Mouse (Mus musculus) macrophage (primary cell): ENCODE measurements around the gene Ripor3. TPM values are rescaled to one million over a fixed set of nuclear protein-coding genes. Genes with fewer than 3 reads are reported as not detected.

ENCODE experiments used
- H3K27ac ChIP-seq: fragments of 350-480 bp; formaldehyde crosslinking; 2 replicates; pipeline ENCODE4 v1.9.0; 2021
- H3K36me3 ChIP-seq: fragments of 350-480 bp; formaldehyde crosslinking; 2 replicates; pipeline ENCODE4 v1.9.0; 2021; ENCODE audit errors: inconsistent target
- H3K4me3 ChIP-seq: fragments of 350-480 bp; formaldehyde crosslinking; 2 replicates; pipeline ENCODE4 v1.9.0; 2021; ENCODE audit errors: inconsistent target
- H3K79me2 ChIP-seq: fragments of 350-480 bp; formaldehyde crosslinking; 2 replicates; pipeline ENCODE4 v1.9.0; 2021; ENCODE audit errors: inconsistent target
- whole genome bisulfite sequencing: methylation state at CpG from one replicate; pipeline ENCODE4 v1.1.7; 2026; ENCODE audit warnings: inconsistent platforms; ENCODE audit not compliant: missing documents; 5-methylcytosine and 5-hydroxymethylcytosine counted together
- polyA plus RNA-seq: library from polyadenylated mRNA; stranded (reverse); fragments of 250-400 nt; gene quantifications from 3 replicates; pipeline ENCODE4 v1.2.4, GENCODE M21; 2018; ENCODE audit warnings: inconsistent platforms

Gene Ripor3
- polyA plus RNA-seq, 1 experiment from 2014 or later = not detected

GRCm38 (mm10) chr2:168045357-168045756 is 34.9 kb upstream of the Ripor3 start:
- H3K36me3 ChIP-seq = no peaks in the 10 kb centered on the region
- 96% methylated on average over 13 of the region's 13 CpGs for whole genome bisulfite sequencing
- no peak overlapping the region for H3K27ac ChIP-seq

GRCm38 (mm10) chr2:168044681-168045287 is 34.4 kb upstream of the Ripor3 start:
- Histone ChIP-seq H3K4me3 (no peak overlapping the region), H3K79me2 (no peaks in the 10 kb centered on the region), H3K36me3 (no peaks in the 10 kb centered on the region), H3K27ac (no peak overlapping the region)
- 93% methylated on average over 9 of the region's 10 CpGs for WGBS

More at GRCm38 (mm10) chr2:168045357-168045756, 34.9 kb upstream of the Ripor3 start:
- no peak overlapping the region for H3K4me3 ChIP-seq
- H3K79me2 ChIP-seq = no peaks in the 10 kb centered on the region

- WGBS = 99% methylated on average over 6 of the region's 6 CpGs
- H3K4me3 ChIP-seq = no peak overlapping the region
- no peaks in the 10 kb centered on the region for H3K36me3 ChIP-seq
- H3K79me2 ChIP-seq = no peaks in the 10 kb centered on the region
- H3K27ac ChIP-seq = no peak overlapping the region
Observed at GRCm38 (mm10) chr2:168042019-168042418, 31.6 kb upstream of the Ripor3 start.

GRCm38 (mm10) chr2:168040751-168041150 is 30.3 kb upstream of the Ripor3 start:
- H3K79me2 ChIP-seq = no peaks in the 10 kb centered on the region
- WGBS = 89% methylated on average over 3 of the region's 3 CpGs
- H3K36me3 ChIP-seq = no peaks in the 10 kb centered on the region
- no peak overlapping the region for H3K4me3 ChIP-seq
- no peak overlapping the region for H3K27ac ChIP-seq

- Histone ChIP-seq H3K27ac (no peak overlapping the region), H3K79me2 (no peaks in the 10 kb centered on the region), H3K36me3 (no peaks in the 10 kb centered on the region), H3K4me3 (no peak overlapping the region)
- WGBS = 69% methylated on average over 3 of the region's 3 CpGs
Observed at GRCm38 (mm10) chr2:168037063-168037462, 26.6 kb upstream of the Ripor3 start.

GRCm38 (mm10) chr2:168035907-168036306 is 25.5 kb upstream of the Ripor3 start:
- Histone ChIP-seq H3K36me3 (no peaks in the 10 kb centered on the region), H3K4me3 (no peak overlapping the region), H3K79me2 (no peaks in the 10 kb centered on the region), H3K27ac (no peak overlapping the region)
- WGBS = 98% methylated on average over 6 of the region's 6 CpGs

GRCm38 (mm10) chr2:168033905-168034304 is 23.5 kb upstream of the Ripor3 start:
- Histone ChIP-seq H3K27ac (no peak overlapping the region), H3K36me3 (no peaks in the 10 kb centered on the region), H3K4me3 (no peak overlapping the region), H3K79me2 (no peaks in the 10 kb centered on the region)
- 88% methylated on average over 10 of the region's 10 CpGs for WGBS

- H3K27ac ChIP-seq = no peak overlapping the region
- H3K79me2 ChIP-seq = no peaks in the 10 kb centered on the region
- 84% methylated on average over 2 of the region's 2 CpGs for WGBS
- no peak overlapping the region for H3K4me3 ChIP-seq
- H3K36me3 ChIP-seq = no peaks in the 10 kb centered on the region
Observed at GRCm38 (mm10) chr2:168031842-168032241, 21.4 kb upstream of the Ripor3 start.

GRCm38 (mm10) chr2:168028376-168028775 is 18.0 kb upstream of the Ripor3 start:
- Histone ChIP-seq H3K36me3 (no peaks in the 10 kb centered on the region), H3K4me3 (no peak overlapping the region), H3K27ac (no peak overlapping the region), H3K79me2 (no peaks in the 10 kb centered on the region)
- WGBS = 88% methylated on average over 3 of the region's 3 CpGs

- no peak overlapping the region for H3K4me3 ChIP-seq
- no peak overlapping the region for H3K27ac ChIP-seq
- H3K36me3 ChIP-seq = no peaks in the 10 kb centered on the region
- no peaks in the 10 kb centered on the region for H3K79me2 ChIP-seq
- 38% methylated on average over 2 of the region's 3 CpGs for WGBS
Observed at GRCm38 (mm10) chr2:168026467-168026866, 16.0 kb upstream of the Ripor3 start.

GRCm38 (mm10) chr2:168025882-168026281 is 15.5 kb upstream of the Ripor3 start:
- Histone ChIP-seq H3K79me2 (no peaks in the 10 kb centered on the region), H3K4me3 (no peak overlapping the region), H3K36me3 (no peaks in the 10 kb centered on the region), H3K27ac (no peak overlapping the region)
- 87% methylated on average over 8 of the region's 8 CpGs for WGBS

GRCm38 (mm10) chr2:168025174-168025573 is 14.8 kb upstream of the Ripor3 start:
- WGBS = 91% methylated on average over 12 of the region's 12 CpGs
- H3K27ac ChIP-seq = no peak overlapping the region
- no peaks in the 10 kb centered on the region for H3K36me3 ChIP-seq
- no peak overlapping the region for H3K4me3 ChIP-seq
- H3K79me2 ChIP-seq = no peaks in the 10 kb centered on the region

- H3K4me3 ChIP-seq = no peak overlapping the region
- no peaks in the 10 kb centered on the region for H3K79me2 ChIP-seq
- H3K27ac ChIP-seq = no peak overlapping the region
- WGBS = 20% methylated on average over 3 of the region's 3 CpGs
- H3K36me3 ChIP-seq = no peaks in the 10 kb centered on the region
Observed at GRCm38 (mm10) chr2:168023763-168024402, 13.5 kb upstream of the Ripor3 start.

- Histone ChIP-seq H3K79me2 (no peaks in the 10 kb centered on the region), H3K4me3 (no peak overlapping the region), H3K27ac (no peak overlapping the region), H3K36me3 (no peaks in the 10 kb centered on the region)
- WGBS = 92% methylated on average over 9 of the region's 9 CpGs
Observed at GRCm38 (mm10) chr2:168019201-168019715, 8.8 kb upstream of the Ripor3 start.

GRCm38 (mm10) chr2:168016951-168017391 is 6.6 kb upstream of the Ripor3 start:
- no peaks in the 10 kb centered on the region for H3K36me3 ChIP-seq

More at GRCm38 (mm10) chr2:168016951-168017391, 6.6 kb upstream of the Ripor3 start:
- 48% methylated on average over 5 of the region's 5 CpGs for WGBS
- H3K79me2 ChIP-seq = no peaks in the 10 kb centered on the region
- H3K4me3 ChIP-seq = no peak overlapping the region
- H3K27ac ChIP-seq = no peak overlapping the region
